Mouse (Mus musculus): Measurements from ENCODE around the gene Thegl.
"Not testable (repeated sequence)": the region's sequence is repeated elsewhere in the genome, so short reads cannot be mapped to it uniquely, and the experiment has no call there.

Thegl gene

DNA sequence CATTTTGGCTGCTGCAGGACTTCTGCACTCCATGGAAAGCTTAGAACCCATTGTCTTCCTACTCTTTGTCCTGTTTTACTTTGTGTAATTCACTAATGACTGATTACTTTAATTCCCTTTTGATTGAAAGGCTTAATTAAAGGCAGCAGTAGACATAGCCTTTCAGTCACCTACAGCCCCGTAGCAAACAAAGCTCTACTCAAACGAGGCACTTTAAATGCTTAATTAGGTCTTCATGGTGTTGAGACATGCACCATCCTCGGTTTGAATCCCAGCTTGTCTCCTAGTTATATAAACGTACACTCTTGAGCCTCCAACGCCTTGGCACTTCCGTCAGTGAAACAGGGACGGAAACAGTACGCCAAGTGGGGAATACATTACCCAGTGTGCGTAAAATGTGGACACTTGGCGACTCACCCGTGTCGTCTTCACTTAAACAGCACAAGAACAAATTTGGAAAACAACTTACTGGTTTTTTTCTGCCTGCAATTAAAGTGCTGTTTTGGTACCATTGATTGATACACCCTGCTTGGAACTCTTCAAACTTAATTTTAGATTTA lies 41.1 kb downstream of the Thegl start:
- peak; percentile 55 for DNase-seq

DNA sequence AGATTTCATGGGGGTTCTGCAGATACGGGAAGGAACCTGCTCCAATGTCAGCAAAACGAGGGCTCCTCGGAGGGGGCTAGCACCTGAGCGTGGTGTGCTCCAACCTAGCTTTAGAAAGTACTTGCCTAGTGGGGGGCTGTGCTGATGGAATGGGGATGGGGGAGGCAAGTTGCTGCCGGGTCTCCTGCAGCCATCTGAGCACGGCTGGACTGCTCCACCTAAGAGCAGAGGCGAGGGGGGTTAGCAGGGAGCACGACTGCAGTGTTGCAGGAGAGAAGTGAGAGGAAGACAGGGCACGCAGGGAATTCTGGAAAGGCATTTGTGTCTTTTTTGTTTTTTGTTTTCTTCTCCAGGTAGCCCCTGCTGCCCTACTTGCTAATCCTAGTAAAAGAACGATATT lies 44.5 kb downstream of the Thegl start:
- DNase-seq: no peak

DNA sequence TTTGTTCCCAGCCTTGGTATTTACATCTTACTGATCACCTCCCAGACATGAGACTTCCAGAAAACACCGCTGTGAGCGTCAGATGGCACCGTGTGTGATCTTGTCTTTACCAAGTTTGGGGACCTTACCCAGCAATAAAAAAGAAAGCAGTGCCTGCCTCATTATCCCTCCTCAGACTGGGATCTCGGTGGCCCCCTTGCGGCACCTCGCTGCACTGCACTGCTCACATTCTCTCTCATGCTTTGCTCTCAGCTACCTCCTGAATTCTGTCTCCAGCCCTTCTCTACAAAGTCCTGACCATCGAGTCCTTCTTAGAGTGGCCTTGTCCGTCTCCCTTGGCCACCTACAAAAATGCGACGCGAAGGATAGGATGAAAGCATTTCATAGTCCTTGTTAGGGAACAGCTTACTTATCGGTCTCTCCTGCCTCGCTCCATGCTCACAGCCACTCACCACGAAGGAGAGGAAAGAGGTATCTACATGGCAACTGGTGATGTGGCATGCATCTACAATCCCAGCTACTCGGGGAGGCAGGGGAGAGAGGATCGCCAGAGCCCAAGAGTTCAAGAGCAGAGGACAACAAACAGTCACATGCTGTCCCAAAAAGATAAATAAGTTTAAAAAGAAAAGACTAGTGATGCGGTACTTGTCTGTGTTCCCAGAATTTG lies 45.7 kb downstream of the Thegl start:
- peak; percentile 62 for DNase-seq

DNA sequence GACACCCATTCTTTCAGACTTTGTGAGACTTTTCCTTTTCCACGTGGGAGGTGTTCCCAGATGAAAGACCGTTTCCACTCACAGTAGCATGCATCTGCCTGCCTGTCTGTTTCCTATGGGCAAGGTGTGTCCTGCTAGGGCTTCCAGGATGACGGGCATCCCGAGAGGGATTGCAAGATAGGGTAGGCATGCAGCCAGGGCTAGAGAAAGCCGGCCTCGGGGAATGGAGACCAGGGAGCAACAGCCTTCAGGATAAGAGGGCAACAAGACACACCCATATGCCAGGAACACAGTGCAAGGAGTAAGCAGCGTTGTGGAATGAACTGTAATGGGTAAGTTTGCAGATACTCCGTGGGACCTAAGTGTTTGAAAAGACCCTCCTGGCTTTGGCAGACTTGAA lies 51.5 kb downstream of the Thegl start:
- no peak for DNase-seq

DNA sequence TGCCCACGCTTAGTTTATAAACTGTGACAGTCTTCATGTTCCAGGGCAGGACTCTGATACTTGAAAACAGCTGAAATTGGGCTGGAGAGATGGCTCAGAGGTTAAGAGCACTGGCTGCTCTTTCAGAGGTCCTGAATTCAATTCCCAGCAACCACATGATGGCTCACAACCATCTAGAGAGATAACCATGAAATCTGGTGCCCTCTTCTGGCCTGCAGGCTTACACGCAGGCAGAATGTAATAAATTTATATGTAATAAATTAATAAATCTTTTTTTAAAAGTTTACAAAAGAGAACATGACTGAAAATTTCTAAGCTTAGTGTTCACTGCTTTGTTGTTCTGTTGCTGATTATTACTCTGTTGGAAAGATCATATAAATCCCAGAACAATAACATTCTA lies 55.2 kb downstream of the Thegl start:
- no peak for DNase-seq

DNA sequence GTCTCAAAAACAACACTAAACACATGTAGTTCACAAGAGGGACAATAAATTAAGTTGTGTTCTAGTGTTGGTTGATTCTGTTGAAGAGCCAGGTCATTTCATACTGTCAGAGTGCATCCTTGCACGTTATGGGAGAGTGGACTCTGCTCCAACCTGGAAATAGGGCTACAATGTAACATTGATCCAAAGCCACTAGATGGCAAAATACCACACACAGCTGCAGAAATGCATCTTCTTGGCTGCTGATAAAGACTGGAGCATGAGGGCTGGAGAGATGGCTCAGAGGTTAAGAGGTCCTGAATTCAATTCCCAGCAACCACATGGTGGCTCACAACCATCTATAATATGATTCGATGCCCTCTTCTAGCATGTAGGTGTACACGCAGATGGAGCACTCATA lies 55.8 kb downstream of the Thegl start:
- DNase-seq: no peak

DNA sequence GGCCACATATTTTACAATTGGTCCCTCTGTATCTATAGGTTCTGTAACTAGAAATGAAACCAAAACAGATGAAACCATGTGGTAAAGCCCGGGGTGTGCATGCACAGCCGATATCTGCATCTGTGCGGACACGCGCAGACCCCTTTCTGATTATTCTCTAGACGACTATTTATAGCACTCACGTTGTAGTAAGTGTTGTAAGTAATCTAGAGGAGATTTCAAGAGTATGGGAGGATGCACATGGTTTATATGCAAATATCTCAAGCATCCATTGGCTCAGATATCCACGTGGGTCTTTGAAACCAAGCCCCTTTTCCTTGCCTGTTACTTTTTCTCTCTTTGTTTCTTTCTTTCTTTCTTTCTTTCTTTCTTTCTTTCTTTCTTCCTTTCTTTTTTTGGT lies 58.0 kb downstream of the Thegl start:
- no peak for DNase-seq

DNA sequence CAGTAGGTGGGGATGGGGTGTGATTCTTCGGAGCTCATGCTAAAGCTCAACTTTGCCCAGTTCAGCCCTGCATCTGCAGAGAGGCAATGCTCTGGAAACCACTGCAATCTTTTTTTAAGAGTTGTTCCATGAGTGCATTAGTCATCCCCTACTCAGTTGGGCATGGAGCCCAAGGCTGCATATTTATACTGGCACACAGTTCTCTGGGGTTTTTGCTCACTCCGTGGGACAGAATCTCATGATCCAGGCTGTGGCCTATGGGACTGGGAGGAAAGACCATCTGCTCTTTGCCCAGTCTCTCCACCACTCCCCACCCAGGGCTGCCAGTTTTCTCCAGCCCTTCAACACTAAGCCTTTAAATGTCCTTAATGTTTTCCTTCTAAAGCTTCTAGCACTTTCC lies 59.1 kb downstream of the Thegl start:
- peak; percentile 77 for DNase-seq

DNA sequence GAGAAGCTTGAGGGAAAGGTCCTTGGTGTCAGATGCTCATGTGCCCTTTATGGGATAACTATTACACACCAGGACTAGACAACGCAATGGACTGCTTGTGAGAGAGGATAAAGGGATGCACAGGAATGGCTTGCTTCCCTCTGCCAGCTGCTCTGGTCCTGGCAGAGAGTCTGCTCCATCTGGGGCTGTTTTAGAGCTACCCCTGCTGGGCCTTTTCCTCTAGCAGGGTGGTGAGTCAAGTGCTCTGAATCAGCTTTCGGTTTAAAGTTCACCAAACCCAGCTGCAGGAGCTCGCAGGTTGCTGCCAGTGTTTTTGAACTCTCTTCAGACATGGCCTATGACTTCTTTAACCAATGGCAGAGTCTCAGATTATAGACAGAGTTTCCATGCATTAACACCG lies 60.1 kb downstream of the Thegl start:
- DNase-seq: no peak

DNA sequence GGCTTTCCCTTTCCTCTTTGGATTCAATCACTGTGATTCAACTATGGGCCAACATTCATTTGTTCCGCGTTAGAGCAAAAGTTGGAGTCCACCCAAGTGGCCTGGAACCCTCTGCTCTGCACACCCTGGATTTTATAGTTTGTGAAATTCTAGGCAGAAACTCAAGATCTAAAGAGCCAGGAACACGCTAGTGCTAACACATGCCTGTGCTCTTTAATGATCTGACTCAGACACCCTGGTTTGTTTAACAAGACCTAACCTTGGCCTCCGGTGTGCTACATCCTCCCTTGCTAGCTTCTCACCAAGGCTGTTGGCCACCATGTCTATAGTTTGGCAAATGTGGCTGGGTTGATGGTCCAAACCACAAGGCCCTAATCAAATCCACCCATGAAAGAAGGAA lies 64.9 kb downstream of the Thegl start:
- DNase-seq: no peak

DNA sequence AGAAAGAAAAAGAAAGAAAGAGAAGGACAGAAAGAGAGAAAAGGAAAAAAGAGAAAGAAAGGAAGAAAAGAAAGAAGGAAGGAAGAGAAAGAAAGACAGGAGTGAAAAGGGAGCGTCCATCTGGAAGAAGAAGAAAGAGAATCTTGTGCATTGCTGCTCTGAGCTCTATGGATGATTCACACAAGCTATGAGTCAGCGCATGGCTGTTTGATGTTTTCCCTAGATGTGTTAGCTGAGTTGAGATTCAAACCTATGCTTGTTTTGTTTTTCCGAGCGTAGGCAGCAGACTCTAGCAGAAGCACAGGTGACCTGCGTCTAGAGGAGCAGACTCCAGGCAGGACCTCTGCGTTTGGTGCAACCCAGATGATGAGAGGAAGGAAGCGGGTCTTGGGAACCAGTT lies 66.9 kb downstream of the Thegl start:
- DNase-seq: peak; percentile 67

DNA sequence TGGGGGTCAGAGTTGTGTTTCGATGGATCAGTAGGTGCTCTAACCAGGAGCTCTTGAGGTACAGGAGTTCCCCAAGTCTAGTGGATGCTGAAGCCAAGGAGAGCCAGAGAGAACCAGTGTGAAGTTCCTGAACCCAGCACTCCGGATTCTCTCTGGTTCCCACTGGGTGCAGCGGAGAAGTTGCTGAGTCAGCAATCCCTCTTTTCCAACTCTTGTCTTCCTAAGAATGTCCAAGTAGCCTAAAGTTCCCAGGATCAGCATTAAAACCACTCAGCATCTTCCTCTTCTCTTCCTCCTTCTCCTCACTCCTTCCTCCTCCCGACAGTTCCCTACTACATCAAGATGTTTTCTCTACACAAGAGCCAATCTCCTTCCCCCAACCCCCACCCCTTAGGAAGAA lies 68.6 kb downstream of the Thegl start:
- no peak for DNase-seq

DNA sequence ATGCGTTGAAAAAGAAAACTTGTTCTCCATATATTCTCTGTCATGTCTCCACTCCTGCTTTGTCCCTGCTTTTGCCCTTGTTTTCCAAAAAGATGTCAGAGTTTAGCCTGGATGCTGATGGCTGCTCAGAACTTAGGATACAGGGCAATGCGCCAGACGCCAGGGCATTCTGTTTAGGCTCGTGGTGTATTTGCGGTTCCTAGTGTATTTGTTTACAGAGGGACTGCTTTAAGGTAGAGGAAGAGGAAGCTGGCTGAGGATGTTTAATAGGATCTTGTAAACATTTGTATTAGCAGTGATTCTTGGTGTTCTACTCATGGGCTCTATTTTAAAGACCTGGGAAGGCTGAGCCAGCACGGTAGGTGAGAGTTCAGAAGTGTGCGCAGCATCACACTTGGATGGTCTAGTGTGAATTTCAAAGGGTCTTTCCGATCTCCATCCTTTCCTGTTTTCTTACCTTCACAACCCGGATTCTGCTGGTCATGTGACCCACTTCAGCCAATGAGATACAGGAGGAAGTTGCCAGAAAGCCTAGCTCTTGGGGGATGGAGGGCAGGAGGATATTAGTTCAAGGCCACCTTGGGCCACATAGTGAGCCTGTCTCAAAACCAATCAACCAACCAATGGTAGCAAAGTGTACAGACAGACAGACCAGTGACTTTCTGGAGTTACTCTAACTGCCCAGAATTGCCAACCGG lies 70.1 kb downstream of the Thegl start:
- no peak for DNase-seq

DNA sequence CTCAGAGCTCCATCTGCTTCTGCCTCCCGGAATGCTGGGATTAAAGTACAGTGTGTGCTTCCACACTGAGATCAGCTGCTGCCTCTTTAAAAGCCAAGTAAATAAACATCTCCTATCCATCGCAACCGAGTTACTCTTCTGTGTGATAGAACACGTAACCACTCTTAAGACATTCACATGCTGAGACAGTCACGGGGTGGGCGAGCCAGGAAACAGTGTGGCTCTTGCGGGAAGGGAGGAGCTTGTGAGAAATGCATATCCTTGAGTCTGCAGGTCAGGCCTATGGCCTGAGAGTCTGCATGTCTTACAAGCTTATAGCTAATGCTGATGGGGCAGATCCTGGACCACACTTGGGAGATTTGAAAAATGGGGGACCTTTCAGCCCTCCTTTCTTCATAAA lies 70.7 kb downstream of the Thegl start:
- DNase-seq: no peak

DNA sequence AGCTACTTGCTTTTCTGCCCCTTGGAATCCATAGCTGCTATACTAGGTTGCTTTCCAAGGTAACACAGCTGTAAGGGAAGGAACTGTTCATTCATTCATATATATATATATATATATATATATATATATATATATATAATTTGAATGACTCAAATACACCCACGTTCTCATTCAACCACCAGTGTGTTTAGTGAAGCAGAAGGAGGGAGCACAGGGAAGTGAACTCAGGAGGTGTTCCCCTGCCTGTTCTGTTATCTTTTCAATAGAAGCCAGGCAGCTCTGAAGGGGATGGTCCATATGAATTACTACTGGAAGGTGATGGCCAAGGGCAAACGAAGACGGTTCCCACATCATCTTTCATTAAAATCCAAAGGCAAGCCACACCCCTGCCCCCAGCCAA lies 71.3 kb downstream of the Thegl start:
- peak; percentile 18 for DNase-seq

DNA sequence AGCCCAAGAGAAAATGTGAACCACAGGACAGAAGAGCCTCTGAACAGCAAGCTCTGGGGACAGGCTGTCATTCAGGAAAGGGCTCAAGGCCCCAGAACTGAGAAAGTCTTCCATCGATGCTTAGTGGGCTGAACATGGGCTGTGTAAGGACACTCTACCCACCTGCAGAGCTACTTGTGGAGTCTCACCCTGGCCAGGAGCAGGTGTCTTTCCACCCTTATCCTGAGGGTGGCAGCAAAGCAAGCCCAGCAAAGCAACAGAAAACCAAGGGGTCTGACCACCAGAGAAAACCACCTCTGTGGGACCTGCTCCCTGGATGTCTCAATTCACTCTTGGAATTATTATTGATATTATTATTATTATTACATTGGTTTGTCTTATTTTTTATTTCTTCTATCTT lies 73.5 kb downstream of the Thegl start:
- DNase-seq: peak; percentile 38

DNA sequence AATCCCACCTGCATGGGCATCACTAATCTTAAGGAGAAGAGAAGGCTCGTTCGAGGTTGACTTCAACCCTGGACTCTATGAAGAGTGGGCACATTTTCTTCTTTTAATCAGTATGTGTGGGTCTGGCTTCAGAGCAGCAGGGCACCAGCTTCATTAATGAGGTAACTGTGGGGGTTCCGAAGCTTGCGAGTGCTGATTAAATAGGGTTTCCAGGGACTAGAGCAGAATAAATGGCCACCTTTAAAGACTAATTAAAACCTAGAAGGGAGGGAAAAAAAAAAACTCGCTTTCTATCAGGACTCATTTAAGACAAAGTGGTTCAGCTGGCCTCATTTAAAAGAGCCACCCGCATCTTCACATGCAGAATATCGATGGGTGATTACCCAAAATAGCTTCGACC lies 74.1 kb downstream of the Thegl start:
- DNase-seq: no peak

DNA sequence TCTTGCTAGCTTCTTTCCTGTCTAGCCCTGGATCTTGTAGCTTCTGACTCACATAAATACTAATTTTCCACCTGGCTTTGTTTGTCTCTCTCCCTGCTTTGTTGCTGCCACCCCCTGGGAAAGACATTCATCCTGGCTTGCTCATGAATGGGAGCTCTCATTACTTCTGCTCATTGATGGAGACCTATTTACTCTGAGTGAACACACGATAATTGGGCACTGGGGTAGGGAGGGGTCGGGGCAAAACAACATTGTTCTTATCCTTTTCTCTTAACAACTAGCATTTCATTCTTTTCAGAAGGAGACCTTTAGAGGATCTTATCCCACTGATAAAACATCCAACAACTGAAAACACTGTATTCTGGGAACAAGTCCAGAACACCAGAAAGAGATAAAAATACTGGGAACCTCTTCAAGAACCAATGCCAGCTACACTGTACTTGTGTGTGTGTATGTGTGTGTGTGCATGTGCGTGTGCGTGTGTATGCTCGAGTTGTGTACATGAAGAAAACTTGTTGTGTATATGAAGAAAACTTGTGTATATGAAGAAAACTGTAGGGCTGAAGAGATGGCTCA lies 74.8 kb downstream of the Thegl start:
- DNase-seq: no peak

DNA sequence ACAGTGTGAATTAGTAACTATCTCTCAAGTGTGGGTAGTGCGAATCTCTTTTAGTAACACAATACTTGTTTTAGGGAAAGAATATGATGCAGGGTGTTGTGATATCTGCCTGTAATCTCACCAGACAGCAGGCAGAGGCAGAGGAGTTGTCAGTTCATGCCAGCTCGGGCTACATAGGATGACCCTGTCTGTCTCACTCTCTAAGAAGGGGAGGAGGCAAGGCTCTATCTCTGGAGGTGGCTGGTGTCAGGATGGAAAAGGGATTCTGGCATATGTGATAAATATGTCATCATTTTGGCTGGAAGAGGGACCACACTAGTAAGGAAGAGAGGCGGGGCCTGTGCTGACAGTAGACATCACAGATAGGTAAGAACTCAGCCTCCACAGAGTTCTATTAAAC lies 76.1 kb downstream of the Thegl start:
- DNase-seq: no peak

DNA sequence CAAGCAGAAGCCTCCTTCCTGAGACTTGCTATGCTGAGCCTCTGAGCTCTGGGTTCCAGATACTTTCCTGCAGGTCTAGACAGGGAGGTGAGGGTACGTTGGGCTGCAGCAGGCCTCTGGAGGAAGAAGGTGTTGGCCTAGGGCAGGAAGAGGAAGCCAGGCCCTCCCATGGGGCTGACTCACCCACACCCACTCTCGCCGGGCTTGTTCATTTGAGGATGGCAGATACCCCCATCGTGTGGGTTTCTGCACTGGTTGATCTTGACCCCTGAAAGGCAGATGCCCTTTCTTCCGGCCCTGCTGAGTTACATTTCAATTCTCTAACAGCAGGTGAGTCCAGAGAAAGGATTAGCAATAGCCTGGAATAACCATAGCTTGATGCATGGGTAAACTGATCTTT lies 76.7 kb downstream of the Thegl start:
- DNase-seq: no peak

DNA sequence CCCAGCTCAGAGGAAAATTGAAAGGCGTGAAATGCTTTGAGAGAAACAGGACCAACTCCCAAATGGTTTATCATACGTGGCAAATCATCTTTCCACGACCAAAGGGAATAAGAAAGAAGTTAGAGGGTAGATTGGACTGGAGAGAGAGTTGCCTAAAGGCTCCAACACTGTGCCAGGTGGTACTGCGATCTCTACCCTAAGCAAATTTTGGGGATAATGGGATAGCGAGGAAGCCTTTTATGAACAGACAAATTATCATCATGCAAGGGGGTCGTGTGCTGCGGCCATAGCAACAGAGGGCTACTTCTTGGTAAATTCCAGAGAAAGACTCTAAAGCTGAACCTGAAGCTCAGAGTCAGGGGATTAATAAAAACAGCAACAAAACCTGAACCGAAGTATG lies 78.1 kb downstream of the Thegl start:
- DNase-seq: no peak

DNA sequence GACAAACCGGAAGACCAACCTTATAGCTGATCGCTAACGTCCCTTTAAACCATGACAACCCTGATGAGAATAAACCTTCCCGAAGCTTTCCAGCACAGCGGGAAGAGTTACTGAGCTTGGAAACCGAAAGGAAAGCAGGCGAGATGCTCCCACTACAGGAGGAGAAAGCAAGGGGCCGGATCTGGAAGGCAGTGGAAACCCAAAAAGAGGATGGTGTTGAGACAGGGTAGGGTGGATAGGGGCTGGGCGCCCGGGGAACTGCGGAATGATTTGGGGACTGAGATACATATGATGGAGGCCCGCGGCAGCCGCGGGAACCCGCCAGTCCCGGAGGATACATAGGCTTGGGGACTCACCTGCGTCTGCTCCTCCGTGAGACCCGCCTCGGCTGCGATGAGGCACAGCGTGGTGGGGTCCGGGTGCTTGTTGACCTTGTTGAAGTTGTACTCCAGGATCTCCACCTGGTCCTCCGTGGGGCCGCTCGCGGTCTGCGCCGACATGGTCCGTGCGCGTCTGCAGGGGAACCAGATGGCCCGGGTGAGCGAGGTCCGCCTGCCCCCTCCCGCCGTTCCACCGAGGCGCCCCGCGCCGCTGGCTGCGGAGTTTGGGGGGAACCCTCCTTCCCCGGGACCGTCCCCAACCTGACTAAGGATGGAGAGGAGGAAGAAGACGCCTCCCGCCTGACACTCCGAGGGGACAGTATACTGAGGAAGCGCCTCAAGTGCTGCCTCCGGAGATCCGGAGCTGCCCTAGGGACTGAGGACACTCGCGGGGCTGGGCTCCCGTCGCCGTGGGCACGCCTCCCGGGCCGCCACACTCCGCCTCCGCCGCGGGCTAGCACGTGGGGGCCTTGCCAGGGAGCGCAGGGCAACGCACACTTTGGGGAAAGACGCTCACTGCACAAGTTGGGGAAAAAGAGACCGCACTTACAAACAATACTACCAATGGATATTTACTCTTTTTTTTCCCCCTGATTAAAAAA lies 79.0 kb downstream of the Thegl start:
- DNase-seq: peak; percentile 57

DNA sequence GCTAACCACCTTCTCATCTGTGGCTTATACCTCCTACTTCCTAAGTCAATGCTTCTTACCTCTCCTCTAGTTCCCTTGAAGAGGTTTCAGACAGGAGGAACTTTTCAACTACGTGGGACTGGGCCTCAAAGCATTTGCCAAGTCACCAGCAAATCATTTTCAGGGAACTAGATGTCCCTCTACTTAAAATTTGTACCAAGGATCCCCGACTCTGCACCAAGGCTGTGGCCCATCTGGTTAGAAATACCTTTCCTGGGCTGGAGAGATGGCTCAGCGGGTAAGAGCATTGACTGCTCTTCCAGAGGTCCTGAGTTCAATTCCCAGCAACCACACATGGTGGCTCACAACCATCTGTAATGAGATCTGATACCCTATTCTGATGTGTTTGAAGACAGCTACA lies 80.4 kb downstream of the Thegl start:
- not testable (repeated sequence) for DNase-seq
